24 mouse cellular contexts compared by ENCODE assay signal in genomic region chr16:29802085-29802484, GRCm38 (mm10).
DNase-seq lines count a peak whose midpoint lies in the region; ATAC-seq and TF ChIP-seq lines count a peak whose summit lies in the region.
"Had no signal": no experiment of that assay in that cellular context is flagged by ENCODE, and none has a peak within 500 bp of the region (broad histone marks: within the 10 kb centered on the region; RNA-seq: fewer than 3 reads in every experiment).

No protein-coding gene starts in this region.

- TF ChIP-seq EP300 in stomach, postnatal 0 days (optimal IDR thresholded peaks at IDR 0.05): no peak

- WGBS in heart, embryonic 15.5 days: 87% methylated on average over 7 of the region's 7 CpGs
- 82% methylated on average over 7 of the region's 7 CpGs for WGBS in kidney, embryonic 16.5 days
- 78% methylated on average over 7 of the region's 7 CpGs for WGBS in stomach, embryonic 16.5 days
- WGBS in stomach, postnatal 0 days: 78% methylated on average over 7 of the region's 7 CpGs

- no peak overlapping the region for H3K9ac ChIP-seq in heart, embryonic 15.5 days
- H3K9ac ChIP-seq in kidney, embryonic 16.5 days (replicated peaks; ENCODE audit: low read length): no peak overlapping the region
- H3K9ac ChIP-seq in stomach, embryonic 16.5 days (ENCODE audit: low read length): no peak overlapping the region
- H3K9ac ChIP-seq in stomach, postnatal 0 days (ENCODE audit: low read length): no peak overlapping the region
- H3K9ac ChIP-seq: embryonic facial prominence, embryonic 13.5 days; forebrain, embryonic 13.5 days; hindbrain, embryonic 12.5 days; hindbrain, embryonic 15.5 days had no signal

- no peak overlapping the region for H3K4me2 ChIP-seq in heart, embryonic 15.5 days
- H3K4me2 ChIP-seq in kidney, embryonic 16.5 days (replicated peaks; ENCODE audit: low read depth, low read length): no peak overlapping the region
- H3K4me2 ChIP-seq in stomach, embryonic 16.5 days (ENCODE audit: low read depth, low read length): no peak overlapping the region
- no peak overlapping the region for H3K4me2 ChIP-seq in stomach, postnatal 0 days (replicated peaks; ENCODE audit: low read depth)
- H3K4me2 ChIP-seq: embryonic facial prominence, embryonic 13.5 days; forebrain, embryonic 13.5 days; hindbrain, embryonic 12.5 days; hindbrain, embryonic 15.5 days had no signal

- H3K4me1 ChIP-seq in heart, embryonic 15.5 days (replicated peaks): peaks cover 3% of the 10 kb centered on the region; the same call in 1 of the 2 replicates
- H3K4me1 ChIP-seq in kidney, embryonic 16.5 days (ENCODE audit: insufficient read depth, low read length): peaks cover 14% of the 10 kb centered on the region
- peaks cover 14% of the 10 kb centered on the region for H3K4me1 ChIP-seq in stomach, embryonic 16.5 days (ENCODE audit: control insufficient read depth, insufficient read depth, low read length)
- 0 out of 2 replicates have a peak, but pooled peaks cover 4% of the 10 kb centered on the region for H3K4me1 ChIP-seq in stomach, postnatal 0 days (replicated peaks; ENCODE audit: control insufficient read depth, insufficient read depth)
- H3K4me1 ChIP-seq: hindbrain, embryonic 15.5 days had no signal

- H3K36me3 ChIP-seq in heart, embryonic 15.5 days: no peaks in the 10 kb centered on the region
- no peaks in the 10 kb centered on the region for H3K36me3 ChIP-seq in kidney, embryonic 16.5 days (ENCODE audit: insufficient read depth, low read length)
- H3K36me3 ChIP-seq in stomach, embryonic 16.5 days (ENCODE audit: control insufficient read depth, insufficient read depth, low read length): no peaks in the 10 kb centered on the region
- no peaks in the 10 kb centered on the region for H3K36me3 ChIP-seq in stomach, postnatal 0 days (ENCODE audit: control insufficient read depth, insufficient read depth, low read length)
- H3K36me3 ChIP-seq: embryonic facial prominence, embryonic 13.5 days; forebrain, embryonic 10.5 days; heart, embryonic 10.5 days; hindbrain, embryonic 12.5 days; hindbrain, embryonic 15.5 days had no signal

- H3K9me3 ChIP-seq in heart, embryonic 15.5 days (replicated peaks): no peaks in the 10 kb centered on the region
- H3K9me3 ChIP-seq in kidney, embryonic 16.5 days (ENCODE audit: low read length): no peaks in the 10 kb centered on the region
- H3K9me3 ChIP-seq in stomach, embryonic 16.5 days (replicated peaks; ENCODE audit: control insufficient read depth, low read length): no peaks in the 10 kb centered on the region
- no peaks in the 10 kb centered on the region for H3K9me3 ChIP-seq in stomach, postnatal 0 days (ENCODE audit: control insufficient read depth, low read length)
- H3K9me3 ChIP-seq: embryonic facial prominence, embryonic 13.5 days; forebrain, embryonic 10.5 days; forebrain, embryonic 13.5 days; heart, embryonic 10.5 days; hindbrain, embryonic 12.5 days; hindbrain, embryonic 15.5 days had no signal

- ATAC-seq in heart, embryonic 15.5 days (replicated peaks; ENCODE audit: insufficient number of reproducible peaks, insufficient read depth, low FRiP score, low read depth): no peak
- ATAC-seq in kidney, embryonic 16.5 days (ENCODE audit: low FRiP score, low TSS enrichment): no peak
- no peak for ATAC-seq in stomach, embryonic 16.5 days (ENCODE audit: insufficient read depth, low FRiP score)
- ATAC-seq in stomach, postnatal 0 days (ENCODE audit: low FRiP score, low TSS enrichment): no peak
- ATAC-seq: CD4-positive, CD25-positive, alpha-beta regulatory T cell, adult 4 months; forebrain, embryonic 13.5 days; forebrain, embryonic 16.5 days had no signal

- H3K27me3 ChIP-seq in heart, embryonic 15.5 days: peaks cover 21% of the 10 kb centered on the region
- H3K27me3 ChIP-seq in kidney, embryonic 16.5 days (ENCODE audit: insufficient read depth, low read length): no peaks in the 10 kb centered on the region
- no peaks in the 10 kb centered on the region for H3K27me3 ChIP-seq in stomach, embryonic 16.5 days (ENCODE audit: control insufficient read depth, insufficient read depth, low read length)
- H3K27me3 ChIP-seq in stomach, postnatal 0 days (ENCODE audit: control insufficient read depth, insufficient read depth, low read length): no peaks in the 10 kb centered on the region

- no peak for TF ChIP-seq CTCF in stomach, postnatal 0 days (IDR thresholded peaks at IDR 0.05; ENCODE audit: low read depth)

- H3K27ac ChIP-seq in heart, embryonic 15.5 days: 0 out of 2 replicates have a peak overlapping the region, but pooled peaks have one; percentile 24
- peak overlapping the region; percentile 65; the same call in 1 of the 2 replicates for H3K27ac ChIP-seq in kidney, embryonic 16.5 days (ENCODE audit: low read length)
- 0 out of 2 replicates have a peak overlapping the region, but pooled peaks have one; percentile 20 for H3K27ac ChIP-seq in stomach, embryonic 16.5 days (ENCODE audit: low read length)
- H3K27ac ChIP-seq in stomach, postnatal 0 days (replicated peaks): no peak overlapping the region
- H3K27ac ChIP-seq: forebrain, embryonic 10.5 days; forebrain, embryonic 13.5 days; heart, adult 2 months; heart, embryonic 10.5 days; hindbrain, embryonic 12.5 days; hindbrain, embryonic 15.5 days had no signal

- no peak overlapping the region for H3K4me3 ChIP-seq in heart, embryonic 15.5 days
- no peak overlapping the region for H3K4me3 ChIP-seq in kidney, embryonic 16.5 days (ENCODE audit: low read length)
- H3K4me3 ChIP-seq in stomach, embryonic 16.5 days (replicated peaks; ENCODE audit: low read length): no peak overlapping the region
- H3K4me3 ChIP-seq in stomach, postnatal 0 days (ENCODE audit: low read depth, low read length): no peak overlapping the region
- H3K4me3 ChIP-seq: embryonic facial prominence, embryonic 13.5 days; forebrain, embryonic 10.5 days; forebrain, embryonic 13.5 days; heart, adult 2 months; heart, embryonic 10.5 days; hindbrain, embryonic 12.5 days; hindbrain, embryonic 15.5 days had no signal

- no peak for DNase-seq in heart, postnatal 10 days
- no peak for DNase-seq in kidney, postnatal 14 days
- no peak for DNase-seq in stomach, postnatal 0 days (ENCODE audit: low spot score)
- DNase-seq: adrenal gland, adult 2 months; adrenal gland, postnatal 14 days; cerebellum, adult 11 months; cerebellum, adult 2 months; cerebellum, adult 9-11 months; cerebellum, postnatal 25 days; gastrocnemius, postnatal 10 days; gastrocnemius, postnatal 36 days; heart, adult 2 months; heart, postnatal 14 days had no signal

- intact Hi-C loops in heart, postnatal 10 days (cut with DNase I): no loop called here
